Mouse (Mus musculus): ENCODE measurements around the gene Actr8.

Actr8 gene

DNA sequence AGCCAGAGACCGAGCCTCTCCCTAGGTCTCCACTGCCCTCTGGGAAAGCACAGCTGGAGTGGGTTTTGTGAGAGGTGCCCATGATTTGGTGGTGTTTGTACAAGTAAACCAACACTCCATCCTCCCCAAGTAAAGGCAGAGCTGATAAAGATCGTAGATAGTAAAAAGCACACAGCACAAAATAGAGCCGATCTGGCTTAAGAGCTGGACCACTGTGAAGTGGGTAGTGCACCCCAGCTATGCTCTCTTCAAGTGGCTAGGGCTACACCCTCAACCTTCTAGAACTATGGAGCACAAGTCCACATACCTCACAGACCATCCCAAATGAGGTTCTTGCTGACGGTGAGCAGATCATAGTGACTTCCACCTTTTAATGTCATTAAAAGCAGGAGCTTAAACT is 61.3 kb downstream of the Actr8 start:
- no peak for DNase-seq (ENCODE audit: low spot score)

GRCm38 (mm10) chr14:30041836-30042235 is 63.7 kb downstream of the Actr8 start:
- no peak for DNase-seq (ENCODE audit: low spot score)

- no peak for DNase-seq (ENCODE audit: low spot score)
Measured at GRCm38 (mm10) chr14:30043356-30043940, 65.3 kb downstream of the Actr8 start.

DNA sequence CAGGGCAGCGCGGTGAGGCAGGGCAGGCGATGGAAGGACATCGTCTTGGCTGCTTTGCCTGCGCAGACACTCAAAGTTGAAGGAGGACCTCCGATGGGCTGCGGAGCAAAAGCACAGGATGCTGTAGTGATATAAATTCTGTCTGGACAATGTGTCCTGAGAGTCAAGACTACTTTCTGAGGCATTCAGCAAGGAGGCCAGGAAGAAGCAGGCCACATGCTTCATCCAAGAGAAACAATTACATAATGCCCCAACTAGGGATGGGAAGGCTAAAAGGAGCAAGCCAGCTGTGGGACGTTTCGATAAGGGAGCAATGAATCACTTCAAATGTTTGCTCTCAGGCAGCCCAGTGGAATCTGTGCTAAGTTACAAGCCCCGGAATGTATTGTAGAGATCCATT is 67.1 kb downstream of the Actr8 start:
- no peak for DNase-seq (ENCODE audit: low spot score)

- DNase-seq (ENCODE audit: low spot score) = no peak
Measured at GRCm38 (mm10) chr14:30045704-30046220, 67.6 kb downstream of the Actr8 start.

DNA sequence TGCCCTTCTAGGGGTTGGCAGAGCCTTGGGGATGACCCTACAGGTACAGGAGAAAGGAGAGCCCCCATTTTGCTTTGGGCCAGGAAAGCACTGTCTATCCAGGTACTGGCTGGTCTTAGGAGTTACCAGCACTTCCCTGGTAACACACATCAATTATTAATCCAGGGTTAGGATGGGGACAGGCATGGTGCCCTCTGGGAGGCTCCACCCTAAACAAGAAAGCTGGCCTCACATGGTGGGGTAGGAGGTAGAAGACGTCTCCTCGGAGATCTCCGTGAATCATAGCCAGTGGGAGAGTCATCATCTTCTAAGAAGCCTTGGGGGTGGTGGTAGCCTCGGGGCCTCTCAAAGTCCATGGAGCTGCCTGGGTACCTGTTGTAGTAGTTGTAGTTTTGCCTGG is 68.8 kb downstream of the Actr8 start:
- no peak for DNase-seq (ENCODE audit: low spot score)

DNA sequence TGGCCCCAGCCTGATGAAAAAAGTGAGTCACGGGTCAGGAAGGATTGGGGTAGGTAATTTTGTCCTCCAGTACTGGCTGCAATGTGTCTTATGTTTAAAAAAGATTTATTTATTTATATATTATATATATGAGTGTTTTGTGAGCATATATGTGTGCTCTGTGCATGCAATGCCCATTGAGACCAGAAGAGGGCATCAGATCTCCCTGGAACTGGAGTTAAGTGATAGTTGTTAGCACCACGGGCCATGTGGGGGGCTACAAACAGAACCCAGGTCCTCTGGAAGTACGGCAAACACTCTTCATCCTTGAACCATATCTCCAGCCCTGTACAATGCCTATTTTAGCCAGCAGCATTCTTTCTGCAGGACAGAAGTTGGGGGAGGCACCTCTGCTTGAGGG is 69.9 kb downstream of the Actr8 start:
- peak; percentile 3 for DNase-seq (ENCODE audit: low spot score)

GRCm38 (mm10) chr14:30050280-30050679 is 72.1 kb downstream of the Actr8 start:
- no peak for DNase-seq (ENCODE audit: low spot score)

DNA sequence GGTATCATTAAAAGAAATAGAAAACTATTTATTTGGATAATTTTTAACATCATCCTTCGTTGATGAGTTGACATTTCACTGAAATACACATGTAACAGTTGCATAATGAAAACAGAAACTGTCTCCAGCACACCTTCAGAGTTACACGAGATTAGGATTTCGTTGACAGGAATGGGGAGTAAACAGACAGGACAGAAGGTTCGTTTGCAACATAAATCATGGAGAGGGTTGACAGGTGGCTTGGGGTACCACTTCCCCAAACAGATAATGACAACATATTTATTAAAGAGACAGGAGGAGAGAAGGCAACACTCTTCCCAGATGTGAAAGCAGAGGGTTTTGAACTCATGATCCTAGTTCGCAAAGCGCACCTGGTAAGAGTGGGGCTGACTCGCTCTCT is 76.8 kb downstream of the Actr8 start:
- no peak for DNase-seq (ENCODE audit: low spot score)

Measured in embryo, embryonic 10.5 days (tissue).